Mouse (Mus musculus) gastrocnemius, postnatal 10 days (tissue): ENCODE results near the gene Chst1. TPM values are rescaled to one million over a fixed set of nuclear protein-coding genes. Genes with fewer than 3 reads are reported as not detected.
A peak's percentile ranks its signal among the peaks of the same experiment; 100 is the strongest.

Source experiments
- DNase-seq: peaks from one replicate; pipeline ENCODE4 v3.0.0; 2021; ENCODE audit warnings: mixed read lengths
- long read RNA-seq, 2 experiments: library from polyadenylated mRNA; stranded (forward); transcript quantifications; one replicate each; pipeline ENCODE4 v2.0.0; 2021
- total RNA-seq, 2 experiments: library from RNA; stranded (reverse); gene quantifications; 2 replicates each; pipeline ENCODE4 v1.2.3; 2021

The Chst1 gene
- 1 to 10 TPM; 4.9 to 6.1 TPM for total RNA-seq
- long read RNA-seq, experiment 1, transcript Chst1-201 (3 exons, 2,680 nt), result major isoform, 10 of 10 reads
- long read RNA-seq, experiment 1, partial matches to known transcripts, result 0 of 10 reads
- long read RNA-seq, experiment 1, other reads (novel, unspliced or antisense), result 0 of 10 reads
- long read RNA-seq, experiment 2, transcript Chst1-201 (3 exons, 2,680 nt), result major isoform, 8 of 8 reads
- long read RNA-seq, experiment 2, partial matches to known transcripts, result 0 of 8 reads
- long read RNA-seq, experiment 2, other reads (novel, unspliced or antisense), result 0 of 8 reads

DNA sequence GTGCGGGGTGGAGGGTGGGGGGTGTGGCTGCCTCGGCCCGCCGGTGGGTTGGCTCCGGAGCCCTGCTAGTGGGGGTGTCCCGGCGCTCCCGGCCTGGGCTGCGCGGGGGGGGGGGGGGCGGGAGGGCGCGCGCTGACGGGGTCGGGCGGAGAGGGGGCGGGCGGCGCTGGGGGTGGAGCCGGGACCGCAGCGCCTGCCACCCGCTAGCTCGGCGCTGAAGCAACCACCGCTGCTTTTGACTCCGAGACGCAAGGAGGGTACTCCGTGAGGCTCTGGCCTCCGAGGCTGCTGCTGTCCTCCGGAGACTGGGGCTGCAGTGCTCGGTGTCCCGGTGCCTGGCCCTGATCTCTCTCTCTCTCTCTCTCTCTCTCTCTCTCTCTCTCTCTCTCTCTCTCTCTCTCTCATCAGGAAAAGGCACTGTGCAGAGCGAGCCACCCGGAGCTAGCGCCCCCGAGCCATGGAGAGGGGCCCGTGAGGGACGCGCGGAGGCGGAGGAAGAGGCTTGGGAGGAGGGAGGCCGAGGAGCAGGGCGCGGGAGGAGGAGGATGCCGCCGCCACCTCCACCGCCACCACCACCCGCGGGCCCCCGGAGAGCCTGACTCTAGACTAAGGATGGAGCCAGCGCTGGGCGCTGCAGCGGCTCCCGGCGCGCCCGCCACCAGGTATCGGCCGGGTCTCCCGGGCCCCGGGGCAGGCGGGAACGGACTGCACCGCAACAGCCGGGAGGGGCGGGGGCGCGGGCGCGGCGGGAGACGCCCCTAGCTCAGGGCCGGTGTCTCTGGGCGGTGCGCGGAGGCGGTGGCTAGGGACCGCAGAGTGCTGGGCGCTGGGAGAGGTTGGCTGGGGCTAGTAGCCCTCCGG is at the start of gene Chst1:
TSS of gene Chst1 (plus strand) at position 221 of the 861 bp plus-strand sequence.
- peak; percentile 46 for DNase-seq

DNA sequence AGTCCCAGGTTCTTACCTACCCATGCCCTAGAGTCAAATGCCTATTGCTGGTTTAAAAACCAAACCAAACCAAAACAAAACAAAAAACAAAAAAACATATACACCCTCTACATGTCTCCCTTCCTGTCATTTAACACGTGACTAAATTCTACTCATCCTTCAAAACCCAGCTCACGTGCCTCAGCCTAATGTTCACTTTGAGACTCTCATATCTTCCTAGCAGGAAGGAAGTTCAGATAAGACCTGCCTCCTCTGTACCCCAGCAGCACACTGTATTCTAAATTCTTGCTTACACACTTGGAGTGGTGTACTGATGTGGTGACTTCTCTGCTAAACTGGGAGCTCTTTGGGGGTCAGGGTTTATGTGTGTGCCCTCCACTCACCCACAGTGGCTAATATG is 49.5 kb upstream of the Chst1 start:
- no peak for DNase-seq

DNA sequence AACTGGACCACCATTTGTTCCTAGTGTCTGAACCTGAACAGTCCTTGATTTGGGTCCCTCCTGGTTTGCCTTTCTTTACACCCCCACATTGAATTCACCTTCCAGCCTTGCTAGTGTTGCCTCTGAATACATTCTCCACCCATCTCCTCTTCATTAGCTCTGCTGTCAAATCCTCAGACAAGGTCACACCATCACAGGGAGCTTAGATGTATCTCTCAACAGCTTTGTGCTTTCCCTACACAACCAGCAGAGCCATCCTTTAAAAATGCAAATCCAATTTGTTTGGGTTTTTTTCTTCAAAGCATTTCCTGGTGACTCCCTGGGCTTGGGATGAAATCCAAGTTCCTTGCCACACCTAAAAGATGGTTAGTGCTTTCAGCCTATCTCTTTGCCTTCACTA is 45.0 kb upstream of the Chst1 start:
- DNase-seq, result no peak

DNA sequence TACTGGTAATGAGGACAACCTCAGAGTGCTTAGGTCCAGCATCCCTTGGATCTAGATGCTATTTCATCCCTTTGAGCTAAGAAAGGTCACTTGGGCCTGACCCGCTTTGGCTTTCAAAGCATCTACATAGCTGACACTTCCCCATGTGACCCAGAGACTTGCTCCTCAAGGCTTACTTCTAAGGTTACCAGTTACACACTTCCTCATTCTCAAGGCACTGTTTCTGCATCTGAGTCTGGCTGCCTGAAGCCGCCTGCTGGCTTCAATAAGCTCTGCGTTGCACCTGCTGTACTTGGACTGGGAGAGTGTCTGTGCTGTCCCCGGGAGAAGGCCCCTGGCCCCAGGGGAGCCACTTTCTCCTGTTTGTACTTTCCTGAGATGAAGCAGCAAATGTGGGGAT is 36.6 kb upstream of the Chst1 start:
- no peak for DNase-seq

DNA sequence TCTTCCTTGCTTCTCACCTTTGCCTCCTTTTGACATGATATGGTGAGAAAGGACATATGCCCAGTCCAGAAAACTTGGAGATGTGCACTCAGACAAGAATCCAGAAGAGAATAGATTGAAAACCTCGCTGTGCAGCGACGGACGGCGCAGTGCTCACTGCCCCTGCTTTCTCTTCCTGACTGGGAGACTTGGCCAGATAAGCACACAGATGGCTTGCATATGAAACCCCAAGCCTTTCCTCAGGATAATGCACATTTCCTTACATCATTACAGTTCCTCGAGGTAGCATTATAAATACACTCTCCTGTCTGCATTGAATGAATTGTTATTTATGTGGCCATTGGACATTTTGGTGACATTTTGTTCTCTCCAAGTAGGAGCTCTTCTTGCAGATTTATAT is 28.9 kb upstream of the Chst1 start:
- no peak for DNase-seq

DNA sequence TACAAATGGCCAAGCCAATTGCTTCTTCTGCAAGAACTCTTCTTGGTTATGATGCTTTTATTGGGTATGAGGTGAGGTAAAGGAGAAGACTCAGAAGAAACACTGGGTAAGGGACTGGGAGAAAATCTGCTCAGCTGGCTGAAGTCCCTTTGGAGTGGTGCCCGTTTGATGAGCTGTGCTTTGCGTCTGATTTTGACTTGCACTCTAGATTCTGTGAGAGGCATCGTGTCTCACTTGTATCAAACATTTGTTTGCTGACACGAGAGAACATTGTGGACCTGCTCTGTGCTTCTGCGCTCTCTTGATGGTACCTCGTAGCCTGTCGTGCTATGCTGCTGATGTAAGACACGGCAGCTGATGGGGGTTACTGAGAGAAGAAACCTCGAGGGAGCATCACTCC is 21.7 kb upstream of the Chst1 start:
- no peak for DNase-seq

DNA sequence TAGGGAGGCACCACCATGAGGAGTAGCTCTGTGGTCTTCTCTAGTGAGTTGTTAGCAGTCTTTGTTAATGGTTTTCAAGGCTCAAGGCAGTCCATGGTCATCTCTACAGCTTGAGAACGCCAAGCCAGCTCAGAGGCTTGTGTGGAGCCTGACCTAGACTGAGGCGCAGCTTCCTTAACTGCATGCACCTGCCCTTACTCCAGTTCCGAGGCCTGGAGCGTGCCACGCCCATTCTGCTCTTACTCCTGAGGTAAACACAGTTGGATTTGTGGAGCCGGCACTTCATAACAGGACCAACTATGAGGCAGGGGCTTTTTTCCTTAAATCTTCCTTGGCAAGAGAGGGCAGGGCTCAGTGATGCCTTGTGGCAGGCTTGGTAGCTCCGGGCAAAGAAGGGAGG is 18.2 kb upstream of the Chst1 start:
- DNase-seq, result no peak

DNA sequence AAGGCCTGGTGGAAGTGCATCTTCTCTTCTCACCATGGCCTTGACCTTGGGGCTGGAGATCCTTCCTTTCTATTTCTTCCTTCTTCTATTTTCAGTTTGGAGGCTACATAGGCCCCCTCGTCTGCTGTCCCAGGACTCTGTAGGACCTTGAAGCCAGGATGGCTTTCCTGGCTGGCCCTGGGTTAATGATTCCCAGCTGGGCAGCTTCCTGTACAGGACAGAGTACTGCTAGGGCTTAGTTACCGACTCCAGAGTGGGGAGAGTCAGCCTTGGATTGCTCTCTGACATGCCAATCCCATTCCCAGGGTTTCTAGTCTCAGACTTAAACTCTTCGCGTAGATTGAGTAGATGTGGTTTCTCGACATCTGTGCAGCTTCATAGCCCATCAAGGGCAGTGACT is 16.9 kb upstream of the Chst1 start:
- DNase-seq, result no peak

DNA sequence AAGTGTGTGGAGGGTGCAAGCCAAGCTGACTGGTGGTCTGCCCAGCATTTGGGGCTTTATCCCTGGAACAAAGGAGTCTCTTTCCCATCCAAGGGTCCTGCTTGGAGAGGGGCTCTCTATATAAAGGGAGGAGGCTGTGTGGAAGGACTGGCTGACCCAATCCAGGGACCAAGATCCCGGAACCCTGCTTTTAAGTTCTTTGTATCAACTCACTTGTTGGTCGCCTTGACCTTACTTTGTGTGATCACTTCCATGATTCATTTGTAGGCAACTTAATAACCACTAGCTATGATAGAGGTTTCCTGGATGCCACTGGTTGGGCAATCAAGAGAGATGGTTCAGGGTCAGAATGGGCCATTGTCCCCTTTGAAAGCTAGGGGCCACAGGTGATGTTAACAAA is 11.7 kb upstream of the Chst1 start:
- DNase-seq, result no peak

DNA sequence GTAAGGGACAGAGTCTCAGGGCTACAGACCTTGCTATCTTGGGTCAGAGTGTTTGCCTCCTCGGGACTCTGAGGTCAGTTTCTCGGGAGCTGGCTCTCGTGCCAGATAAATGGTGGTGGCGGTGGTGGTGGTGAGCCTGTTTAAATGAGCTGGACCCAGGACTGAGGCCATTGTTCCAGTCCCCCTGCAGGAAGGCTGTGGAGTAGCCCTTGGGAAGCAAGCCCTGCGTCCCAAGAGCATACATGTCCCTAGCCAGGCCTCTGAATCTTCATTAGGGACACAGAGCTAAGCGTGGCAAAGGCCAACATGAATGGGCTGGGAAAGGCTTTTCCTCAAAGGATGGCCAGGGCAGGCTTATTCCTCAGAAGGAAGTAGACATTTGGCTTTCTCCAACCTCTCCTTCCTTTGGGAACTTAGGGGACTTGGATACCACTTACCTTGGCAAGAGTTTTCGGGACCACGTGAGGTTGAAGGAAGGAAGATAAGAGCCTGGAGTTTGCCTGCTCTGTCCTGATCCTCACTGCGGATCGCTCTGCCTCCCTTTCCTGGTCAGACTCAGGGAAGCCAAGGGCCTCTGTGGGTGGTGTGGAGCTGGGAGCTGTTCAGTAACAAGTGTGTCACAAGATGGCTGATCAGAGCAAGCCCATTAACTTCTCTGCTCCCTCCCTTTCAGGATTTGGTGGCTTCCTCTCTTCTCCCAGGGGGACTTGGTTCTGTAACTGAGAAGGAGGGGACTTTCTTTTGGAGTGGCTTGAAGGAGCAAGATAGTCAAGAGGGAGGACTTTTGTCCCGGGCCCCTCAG is 4.4 kb upstream of the Chst1 start:
- DNase-seq, result no peak

DNA sequence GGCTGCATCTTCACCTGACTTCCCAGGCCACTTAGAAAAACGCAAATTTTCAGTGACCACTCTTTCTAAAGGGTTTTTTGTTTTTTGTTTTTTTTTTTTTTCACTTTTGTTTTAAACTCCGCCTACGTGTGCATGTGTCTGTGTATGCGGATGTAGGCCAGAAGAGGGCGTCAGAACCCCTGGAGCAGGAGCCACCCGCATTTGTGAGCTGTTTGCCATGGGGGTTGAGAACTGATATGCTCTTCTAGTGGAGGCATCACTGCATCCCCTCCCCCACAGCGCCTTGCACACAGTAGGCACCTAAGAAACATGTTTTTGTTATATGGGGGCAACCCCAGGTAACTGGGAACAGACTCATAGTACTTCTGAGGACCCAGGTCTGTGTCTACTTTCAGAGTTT is 2.2 kb upstream of the Chst1 start:
- no peak for DNase-seq

DNA sequence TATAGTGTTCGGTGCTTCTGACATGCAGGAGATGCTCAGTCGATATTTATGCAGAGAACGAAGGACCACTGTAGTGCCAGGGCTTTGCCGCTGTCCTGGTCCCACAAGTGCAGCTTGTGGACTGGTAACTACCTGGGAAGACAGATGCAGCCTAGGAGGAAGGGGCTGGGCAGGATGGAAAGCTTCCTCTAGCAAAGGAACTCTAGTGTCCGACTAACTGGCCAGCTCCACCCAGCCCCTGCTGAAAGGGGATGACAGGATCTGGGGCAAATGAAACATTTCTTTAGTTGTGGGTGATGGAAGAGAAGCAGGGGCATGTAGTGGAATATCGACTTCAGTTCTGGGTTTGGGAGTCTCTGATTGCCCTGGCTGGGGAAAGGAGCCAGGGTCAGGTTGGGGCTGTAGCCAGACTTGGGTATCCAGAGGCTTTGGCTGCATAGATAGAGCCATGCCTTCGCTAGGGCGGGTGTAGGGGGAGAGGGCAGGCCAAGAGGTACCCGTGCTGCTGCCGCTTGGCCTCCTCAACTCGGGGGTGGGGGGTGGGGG is 493 bp upstream of the Chst1 start:
- no peak for DNase-seq

DNA sequence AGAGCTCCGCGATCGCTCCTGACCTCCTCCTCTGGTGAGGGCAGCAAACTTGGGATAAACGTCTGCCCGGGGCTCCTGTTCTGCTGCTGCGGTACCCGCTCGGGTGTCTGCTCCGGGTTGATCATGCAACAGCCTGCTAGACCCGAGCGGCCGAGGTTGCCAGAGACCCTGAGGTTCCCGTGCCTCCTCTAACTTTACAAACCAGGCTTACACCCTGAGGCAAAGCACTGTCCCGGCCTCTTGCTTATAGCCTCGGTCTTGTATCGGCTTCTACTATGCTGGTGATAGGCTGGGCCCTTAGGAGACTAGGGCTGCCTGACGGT is 802 bp downstream of the Chst1 start:
- no peak for DNase-seq

DNA sequence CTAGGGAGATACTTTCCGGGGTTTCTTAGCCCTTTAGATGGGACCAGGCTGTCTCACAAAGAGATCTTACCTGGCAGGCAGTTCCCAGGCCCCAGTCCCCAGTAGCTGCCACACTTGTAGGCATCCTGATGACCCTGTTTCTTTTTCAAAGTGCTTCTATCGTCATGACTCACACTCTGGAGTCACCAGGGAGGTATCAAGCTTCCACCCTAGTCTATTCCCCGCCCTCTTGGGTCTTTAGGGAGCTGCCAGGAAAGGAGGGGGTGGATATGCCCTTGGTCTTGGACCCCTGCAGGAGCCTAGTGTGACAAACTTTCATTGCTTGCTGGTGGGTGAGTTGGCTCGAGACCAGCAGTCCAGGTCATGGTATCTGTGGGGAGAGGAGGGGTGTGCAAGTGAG is 1.7 kb downstream of the Chst1 start:
- no peak for DNase-seq

DNA sequence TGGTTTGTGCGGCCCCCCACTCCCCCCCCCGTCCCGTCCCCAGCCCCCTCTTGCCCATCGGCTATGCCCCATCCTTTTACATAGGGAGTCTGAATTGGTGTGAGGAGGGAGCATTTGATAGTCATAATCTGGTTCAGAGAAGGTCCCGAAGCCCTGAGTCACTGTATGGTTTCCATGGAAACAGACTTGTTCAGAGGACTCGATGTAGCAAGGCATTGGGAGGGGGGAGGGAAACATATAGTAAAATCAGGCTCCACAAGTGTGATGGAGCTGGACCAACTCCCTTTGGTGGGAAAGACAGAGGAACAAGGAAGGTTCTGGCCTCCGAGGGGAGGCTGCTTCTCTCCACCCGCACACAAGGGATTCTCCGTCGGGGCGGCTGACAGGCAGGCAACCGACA is 2.6 kb downstream of the Chst1 start:
- no peak for DNase-seq

DNA sequence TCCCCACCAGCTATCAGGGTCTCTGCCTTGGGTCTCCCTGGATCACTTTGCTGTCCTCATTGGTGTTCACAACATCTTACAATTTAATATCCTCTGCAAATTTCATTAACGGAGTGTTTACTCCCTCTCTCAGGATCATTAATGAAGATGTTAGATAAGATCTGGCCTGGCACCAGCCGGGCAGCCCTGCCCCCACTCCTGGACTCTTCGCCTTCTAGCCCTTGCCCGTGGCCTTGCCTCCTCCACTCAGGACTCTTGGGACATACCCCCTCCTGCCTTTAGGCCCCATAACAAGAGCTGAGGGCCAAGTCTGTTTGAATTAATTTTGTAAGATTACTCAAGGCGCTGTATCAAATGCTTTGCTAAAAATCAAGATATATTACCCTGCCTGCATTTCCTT is 4.1 kb downstream of the Chst1 start:
- DNase-seq, result no peak

DNA sequence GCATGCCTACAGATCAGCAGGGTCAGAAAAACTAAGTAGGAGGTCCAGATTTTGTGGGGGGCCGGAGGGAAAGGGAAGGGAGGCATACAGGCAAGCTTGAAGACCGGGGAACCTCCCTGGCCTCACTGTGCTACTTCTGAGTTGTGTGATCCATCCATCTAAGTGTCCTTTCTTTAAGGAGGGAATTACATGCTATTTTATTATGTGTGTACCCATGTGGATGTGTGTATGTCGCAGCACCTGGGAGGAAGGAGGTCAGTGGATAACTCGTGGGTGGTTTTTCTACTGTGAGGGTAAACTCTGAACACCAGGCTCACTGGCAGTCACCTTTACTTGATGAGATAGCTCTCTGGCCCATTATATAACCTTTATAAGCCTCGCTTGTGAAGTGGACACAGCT is 5.1 kb downstream of the Chst1 start:
- no peak for DNase-seq

DNA sequence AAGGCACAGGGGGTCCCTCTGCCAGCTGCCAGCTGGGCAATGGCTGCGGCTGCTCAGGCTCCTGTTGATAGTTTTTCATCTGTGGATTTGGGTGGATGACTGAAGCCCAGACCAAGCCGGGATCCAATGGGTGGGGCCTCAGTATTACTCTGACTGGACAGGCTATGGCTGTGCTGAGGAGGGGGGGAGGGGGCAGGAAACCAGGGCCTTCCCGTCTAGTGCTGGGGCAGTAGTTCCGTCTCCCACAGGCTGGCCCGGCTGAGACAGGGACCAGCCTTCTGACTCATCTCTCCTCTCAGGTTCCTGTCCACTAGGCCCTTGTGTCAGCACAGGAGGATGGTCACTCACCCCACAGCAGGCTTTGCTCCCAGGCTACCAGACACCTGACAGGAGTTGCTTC is 6.5 kb downstream of the Chst1 start:
- DNase-seq, result no peak

DNA sequence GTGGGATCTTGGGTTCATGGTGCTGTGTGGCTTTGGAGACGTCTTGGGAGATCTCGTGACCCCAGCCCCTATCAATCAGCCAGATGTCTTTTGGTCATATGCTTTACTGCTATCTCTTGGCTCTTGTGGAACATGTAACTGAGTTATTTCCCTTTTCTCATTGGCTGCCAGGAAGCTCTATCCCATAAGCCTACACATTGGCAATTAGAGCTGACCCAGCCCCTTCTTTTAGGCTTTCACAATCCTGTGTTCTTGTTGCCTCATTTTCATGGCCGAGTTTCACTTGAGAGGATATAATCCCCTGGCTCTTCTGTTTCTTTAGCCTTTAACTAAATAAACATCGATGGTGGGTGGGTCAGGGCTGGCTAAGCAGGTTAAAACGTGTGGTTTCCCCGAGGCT is 7.6 kb downstream of the Chst1 start:
- DNase-seq, result no peak

DNA sequence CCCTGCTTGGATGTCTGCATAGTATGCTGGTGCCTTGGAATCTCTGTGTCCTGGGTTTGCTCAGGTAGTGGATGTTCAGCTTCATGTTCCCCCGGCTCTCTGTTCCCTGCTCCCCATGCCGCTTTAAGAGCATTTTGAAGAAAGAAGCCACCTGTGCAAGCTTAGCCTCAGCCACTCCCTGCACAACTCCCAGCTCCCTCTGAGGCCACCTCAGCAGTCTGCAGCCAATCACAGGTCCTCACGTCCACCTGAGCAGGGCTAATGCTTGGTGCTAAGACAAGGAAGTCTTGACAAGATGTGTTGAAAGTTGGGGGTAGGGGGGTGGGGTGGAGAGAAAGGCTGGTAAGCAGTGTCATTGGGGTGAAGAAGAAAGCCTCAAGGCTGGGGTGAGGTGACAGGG is 8.1 kb downstream of the Chst1 start:
- DNase-seq, result no peak

DNA sequence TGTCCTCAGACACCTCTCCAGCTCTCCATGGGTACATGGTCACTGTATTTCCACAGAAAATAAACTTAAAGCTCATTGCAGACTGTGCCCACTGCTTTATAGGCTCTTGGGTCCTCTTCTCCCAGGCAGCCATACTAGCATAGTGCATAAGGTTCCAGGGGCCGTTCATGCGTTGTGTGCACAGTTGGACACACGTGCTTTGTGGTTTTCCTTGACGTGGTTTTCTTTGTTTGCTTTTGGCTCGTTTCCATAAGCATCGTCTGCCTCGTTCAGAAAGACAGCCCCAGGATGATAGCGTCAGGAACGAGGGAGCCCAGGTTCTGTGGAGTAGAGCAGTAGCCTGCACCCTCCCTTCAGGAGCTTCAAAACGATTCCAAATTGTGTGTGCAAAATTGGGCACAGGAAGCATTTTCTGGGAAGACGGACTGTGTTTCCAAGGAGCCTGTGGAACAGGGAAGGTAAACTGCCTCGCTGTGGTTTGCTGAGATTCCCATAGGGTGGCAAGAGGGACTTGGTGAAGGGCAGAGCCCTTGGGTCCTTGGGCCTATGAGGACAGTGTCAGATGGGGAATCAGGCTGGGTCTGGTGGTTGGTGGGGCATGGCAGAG is 8.6 kb downstream of the Chst1 start:
- DNase-seq, result no peak

DNA sequence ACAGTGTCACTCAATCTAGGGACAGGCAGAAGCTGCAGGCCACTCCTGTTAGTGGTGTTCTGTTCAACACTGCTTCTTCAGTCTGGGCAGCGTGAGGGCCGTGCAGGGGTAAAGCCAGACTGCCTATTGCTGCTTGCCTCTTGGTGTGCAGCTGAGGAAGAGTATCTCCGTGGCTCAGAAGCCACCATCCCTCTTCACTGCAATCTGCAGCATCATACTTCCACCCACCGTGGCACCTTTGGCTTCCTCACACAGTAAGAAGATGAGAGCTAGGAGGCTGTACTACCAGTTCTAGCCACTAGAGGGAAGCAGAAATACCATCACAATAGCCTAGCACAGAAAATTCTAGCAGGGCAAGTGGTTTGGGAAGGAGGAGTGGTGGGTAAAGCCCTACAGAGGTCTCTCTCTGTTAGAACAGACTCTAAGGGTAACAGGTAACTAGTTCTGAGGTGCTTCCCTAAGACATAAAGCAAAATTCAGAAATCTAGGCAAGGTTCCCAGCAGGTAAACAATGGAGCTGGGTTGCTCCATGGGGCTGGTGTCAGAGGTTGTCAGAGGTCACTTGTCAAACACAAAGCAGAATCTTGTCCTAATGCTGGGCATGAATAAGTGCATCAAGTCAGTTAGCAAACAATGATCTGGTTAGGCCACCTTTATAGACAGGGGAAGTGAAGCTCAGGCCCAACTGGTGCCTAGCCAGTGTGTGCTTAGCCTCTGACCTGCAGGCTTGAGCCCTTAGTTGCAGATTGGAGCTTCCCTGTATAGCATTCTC is 9.5 kb downstream of the Chst1 start:
- DNase-seq, result no peak
